Mouse (Mus musculus) bone marrow macrophage, adult 2 months (primary cell): ENCODE measurements around the gene Gphb5. TPM values are rescaled to one million over a fixed set of nuclear protein-coding genes. Genes with fewer than 3 reads are reported as not detected.

Experiments
- H3K27ac ChIP-seq: 2 replicates; pipeline ENCODE4 v1.5.1; 2012; ENCODE audit warnings: low read depth, low read length; ENCODE audit not compliant: insufficient read depth
- H3K4me1 ChIP-seq: 2 replicates; pipeline ENCODE4 v1.6.1; 2012; ENCODE audit warnings: low read length; ENCODE audit not compliant: control insufficient read depth, insufficient read depth
- H3K4me3 ChIP-seq: 2 replicates; pipeline ENCODE4 v1.5.1; 2012; ENCODE audit warnings: mild to moderate bottlenecking, low read length, moderate library complexity; ENCODE audit not compliant: insufficient read depth
- CTCF ChIP-seq: IDR thresholded peaks from 2 replicates; pipeline ENCODE4 v1.5.1; 2012; ENCODE audit warnings: low read depth, mild to moderate bottlenecking, low read length, moderate library complexity
- POLR2A ChIP-seq: IDR thresholded peaks from 2 replicates; pipeline ENCODE4 v1.6.1; 2012; ENCODE audit warnings: mild to moderate bottlenecking, low read depth, low read length, borderline replicate concordance
- polyA plus RNA-seq: library from polyadenylated mRNA; stranded (reverse); fragments of >200 nt; gene quantifications from 2 replicates; pipeline ENCODE4 v1.2.4, GENCODE M21; 2012; ENCODE audit not compliant: missing spikeins, insufficient read depth, insufficient read length

Gene Gphb5
- polyA plus RNA-seq, 1 experiment = not detected

DNA sequence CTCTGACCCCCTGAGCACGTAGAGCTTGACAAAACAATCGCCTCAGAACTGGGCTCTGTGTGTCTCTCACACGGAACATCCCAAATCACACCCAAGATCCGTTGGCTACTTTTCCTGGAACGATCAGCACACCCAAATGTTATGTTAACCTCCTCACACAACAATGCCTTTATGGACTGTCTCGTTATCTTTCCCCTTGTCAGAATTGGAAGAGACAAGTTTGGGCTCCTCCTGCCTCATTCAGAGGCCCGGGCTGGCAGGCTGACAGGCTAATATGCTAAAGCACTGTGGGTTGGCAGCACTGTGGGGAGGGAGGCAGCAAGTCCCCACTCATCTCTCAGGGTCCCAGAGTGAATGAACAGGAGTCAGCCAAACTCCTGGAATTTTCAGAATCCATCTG, 19.5 kb downstream of the Gphb5 start:
- TF ChIP-seq CTCF (no peak), POLR2A (no peak)
- H3K27ac ChIP-seq = no peak overlapping the region

GRCm38 (mm10) chr12:75396616-75397015, 20.0 kb downstream of the Gphb5 start:
- Histone ChIP-seq H3K27ac (no peak overlapping the region), H3K4me3 (no peak overlapping the region), H3K4me1 (no peaks in the 10 kb centered on the region)
- TF ChIP-seq CTCF (no peak), POLR2A (no peak)

More for the DNA sequence above, 19.5 kb downstream of the Gphb5 start:
- no peak overlapping the region for H3K4me3 ChIP-seq
- no peaks in the 10 kb centered on the region for H3K4me1 ChIP-seq

DNA sequence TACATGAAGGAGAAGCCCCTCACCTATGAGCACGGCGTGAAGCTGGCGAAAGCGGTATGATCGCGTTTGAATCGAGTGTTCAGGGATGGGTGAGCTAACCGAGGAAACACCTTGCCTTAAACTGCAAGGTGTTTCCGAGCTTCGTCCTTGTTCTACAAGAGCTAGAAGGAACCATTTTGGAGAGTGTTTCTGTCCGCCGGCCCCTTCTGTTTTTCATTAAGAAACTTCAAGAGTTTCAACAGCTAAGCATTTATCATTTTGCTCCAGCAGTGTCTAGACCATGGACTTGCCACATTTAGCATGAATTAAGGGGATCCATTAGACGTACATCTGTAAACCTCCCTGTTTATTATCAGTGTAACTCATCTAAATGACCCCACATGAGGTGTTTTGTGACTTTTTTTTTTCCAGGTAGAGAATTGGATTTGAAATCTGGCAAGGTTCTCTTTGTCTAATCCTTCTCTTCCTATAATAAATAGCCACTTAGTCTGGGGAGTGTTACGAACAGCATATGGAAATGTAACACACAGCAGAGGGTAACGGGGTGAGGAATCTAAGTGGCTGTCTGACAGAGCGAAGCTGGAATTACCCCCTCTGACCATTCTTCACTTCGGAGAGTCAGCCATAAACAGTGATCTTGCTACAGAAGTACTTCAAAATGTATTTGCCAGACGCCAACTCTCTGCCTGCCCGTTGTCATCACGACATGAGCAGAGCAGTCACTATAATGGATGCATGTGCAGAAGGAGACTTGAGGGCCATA, 22.4 kb downstream of the Gphb5 start:
- Histone ChIP-seq H3K27ac (no peak overlapping the region), H3K4me1 (no peaks in the 10 kb centered on the region), H3K4me3 (no peak overlapping the region)
- no peak for TF ChIP-seq CTCF
- no peak for TF ChIP-seq POLR2A

DNA sequence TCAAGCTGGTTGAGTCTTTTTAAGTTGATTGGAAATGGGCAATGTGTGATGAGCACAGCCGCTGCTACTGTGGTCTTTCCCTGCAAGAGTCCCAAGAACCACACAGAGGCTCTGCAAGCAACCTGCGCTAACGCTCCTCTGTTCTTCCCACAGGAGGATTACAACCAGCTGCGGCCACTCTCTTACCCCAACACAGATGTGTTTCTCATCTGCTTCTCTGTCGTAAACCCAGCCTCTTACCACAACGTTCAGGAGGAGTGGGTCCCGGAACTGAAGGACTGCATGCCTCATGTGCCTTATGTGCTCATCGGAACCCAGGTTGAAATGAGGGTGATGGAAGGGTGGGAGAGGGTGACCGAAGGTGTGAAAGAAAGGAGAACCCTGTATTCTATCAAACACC, 25.1 kb downstream of the Gphb5 start:
- TF ChIP-seq CTCF = no peak
- no peak for TF ChIP-seq POLR2A
- 0 out of 2 replicates have a peak, but pooled peaks cover 2% of the 10 kb centered on the region for H3K4me1 ChIP-seq
- H3K27ac ChIP-seq = no peak overlapping the region
- H3K4me3 ChIP-seq = no peak overlapping the region

DNA sequence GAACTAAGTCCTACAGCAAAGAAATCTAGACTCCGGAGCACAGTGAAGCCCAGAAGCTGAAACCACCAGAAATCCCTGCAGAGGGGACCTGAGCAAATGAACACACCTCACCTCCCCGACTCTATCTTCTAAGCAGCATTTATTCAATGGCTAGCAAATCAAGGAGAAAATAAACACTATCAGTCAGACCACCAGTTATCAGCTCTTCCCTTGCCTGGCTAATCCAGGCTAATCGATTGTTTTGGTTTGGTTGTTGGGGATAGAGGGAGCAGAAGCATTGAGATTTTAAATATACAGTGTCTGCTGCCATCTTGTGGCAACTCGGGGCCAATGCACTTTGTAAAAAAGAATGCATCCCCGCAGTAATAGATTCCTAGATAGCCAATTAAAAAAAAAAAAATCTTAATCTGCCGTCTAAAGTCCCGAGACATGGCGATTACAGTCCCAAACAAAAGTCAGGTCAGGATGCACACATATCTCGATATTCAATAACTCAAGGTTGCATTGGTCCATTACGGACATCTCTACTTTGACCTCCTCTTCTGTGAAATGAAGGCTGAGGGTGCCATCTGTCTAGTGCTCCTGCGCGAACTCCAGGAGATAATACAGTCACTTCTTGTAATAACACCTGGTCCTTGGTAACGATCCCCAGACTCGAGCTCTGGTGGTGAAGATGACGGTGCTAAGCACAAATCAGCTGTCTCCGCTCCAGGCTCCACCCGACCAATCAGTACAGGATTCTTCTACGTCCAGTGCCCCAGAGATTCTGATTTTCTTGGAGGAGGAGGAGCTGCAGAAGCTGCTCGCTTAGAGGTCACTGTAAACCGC, 27.1 kb downstream of the Gphb5 start:
- Histone ChIP-seq H3K27ac (no peak overlapping the region), H3K4me3 (no peak overlapping the region), H3K4me1 (0 out of 2 replicates have a peak, but pooled peaks cover 2% of the 10 kb centered on the region)
- TF ChIP-seq POLR2A (no peak), CTCF (no peak)

GRCm38 (mm10) chr12:75388521-75388920, 28.1 kb downstream of the Gphb5 start:
- H3K4me3 ChIP-seq = no peak overlapping the region
- H3K4me1 ChIP-seq = 0 out of 2 replicates have a peak, but pooled peaks cover 2% of the 10 kb centered on the region
- TF ChIP-seq CTCF (no peak), POLR2A (no peak)
- H3K27ac ChIP-seq = no peak overlapping the region

GRCm38 (mm10) chr12:75387846-75388245, 28.7 kb downstream of the Gphb5 start:
- no peak overlapping the region for H3K27ac ChIP-seq
- 0 out of 2 replicates have a peak, but pooled peaks cover 2% of the 10 kb centered on the region for H3K4me1 ChIP-seq
- H3K4me3 ChIP-seq = no peak overlapping the region
- TF ChIP-seq POLR2A (no peak), CTCF (no peak)

- no peak overlapping the region for H3K27ac ChIP-seq
- H3K4me3 ChIP-seq = no peak overlapping the region
- 0 out of 2 replicates have a peak, but pooled peaks cover 2% of the 10 kb centered on the region for H3K4me1 ChIP-seq
- TF ChIP-seq POLR2A = no peak
- no peak for TF ChIP-seq CTCF
Measured at GRCm38 (mm10) chr12:75387156-75387555, 29.4 kb downstream of the Gphb5 start.

GRCm38 (mm10) chr12:75386731-75387130, 29.9 kb downstream of the Gphb5 start:
- no peak overlapping the region for H3K4me3 ChIP-seq
- TF ChIP-seq POLR2A = no peak
- TF ChIP-seq CTCF = no peak
- H3K4me1 ChIP-seq = 0 out of 2 replicates have a peak, but pooled peaks cover 2% of the 10 kb centered on the region
- no peak overlapping the region for H3K27ac ChIP-seq

DNA sequence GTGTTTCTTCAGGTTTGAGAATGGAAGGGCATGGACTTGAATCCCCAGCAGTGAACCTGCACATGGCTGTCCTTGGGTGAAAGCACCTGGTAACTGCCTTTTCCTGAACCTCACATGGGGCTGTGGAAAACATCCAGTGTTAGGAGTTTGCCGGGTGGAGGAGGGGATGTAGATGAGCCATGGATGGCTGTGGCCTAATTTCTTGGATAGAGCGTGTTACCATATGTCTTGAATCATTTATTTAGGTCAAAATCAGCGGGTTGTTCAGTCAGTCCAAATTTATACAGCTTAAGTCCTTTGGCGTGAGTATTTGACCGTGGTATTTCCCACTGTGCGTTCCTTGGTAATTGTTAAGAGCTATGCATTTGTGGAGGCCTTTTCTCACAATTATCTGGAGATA, 40.5 kb downstream of the Gphb5 start:
- Histone ChIP-seq H3K4me1 (no peaks in the 10 kb centered on the region), H3K27ac (no peak overlapping the region), H3K4me3 (no peak overlapping the region)
- TF ChIP-seq CTCF = no peak
- no peak for TF ChIP-seq POLR2A

GRCm38 (mm10) chr12:75375060-75375459, 41.5 kb downstream of the Gphb5 start:
- TF ChIP-seq CTCF (no peak), POLR2A (no peak)
- no peak overlapping the region for H3K27ac ChIP-seq
- no peaks in the 10 kb centered on the region for H3K4me1 ChIP-seq
- H3K4me3 ChIP-seq = no peak overlapping the region
